Mouse (Mus musculus): ENCODE measurements around the gene E2f8.
A peak's percentile ranks its signal among the peaks of the same experiment; 100 is the strongest.

The E2f8 gene

DNA sequence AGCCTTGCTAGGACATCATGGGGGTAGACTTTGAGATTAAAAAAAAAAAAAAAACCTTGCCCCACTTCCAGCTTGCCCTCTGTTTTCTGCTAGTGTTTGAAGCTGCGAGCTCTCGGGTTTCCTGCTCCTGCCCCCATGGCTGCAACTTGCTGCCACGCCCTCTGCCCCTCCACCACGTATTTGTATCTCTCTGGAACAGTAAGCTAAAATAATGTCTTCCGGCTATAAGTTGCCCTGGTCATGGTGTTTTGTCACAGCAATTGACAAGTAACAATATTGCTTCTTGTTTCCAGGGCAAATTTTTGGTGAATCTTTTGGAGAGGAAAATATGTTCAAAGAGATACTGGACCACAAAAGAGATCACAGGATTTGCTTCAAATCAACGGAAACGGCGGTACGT, 17.0 kb upstream of the E2f8 start:
- Histone ChIP-seq H3K27me3 (ENCODE audit: insufficient read depth, low read length) (peaks cover 37% of the 10 kb centered on the region), H3K9me3 (ENCODE audit: low read length) (no peaks in the 10 kb centered on the region), H3K4me3 (replicated peaks; ENCODE audit: low read length) (no peak overlapping the region), H3K36me3 (ENCODE audit: insufficient read depth, low read length) (no peaks in the 10 kb centered on the region), H3K4me1 (replicated peaks; ENCODE audit: low read depth, low read length) (peaks cover 55% of the 10 kb centered on the region)
- TF ChIP-seq POU5F1 (IDR thresholded peaks at IDR 0.05; ENCODE audit: borderline replicate concordance, low read length), result no peak
- no peak for TF ChIP-seq NANOG (IDR thresholded peaks at IDR 0.05; ENCODE audit: borderline replicate concordance, low read length)
- no peak for TF ChIP-seq CTCF (conservative IDR thresholded peaks at IDR 0.05; ENCODE audit: low read length)

DNA sequence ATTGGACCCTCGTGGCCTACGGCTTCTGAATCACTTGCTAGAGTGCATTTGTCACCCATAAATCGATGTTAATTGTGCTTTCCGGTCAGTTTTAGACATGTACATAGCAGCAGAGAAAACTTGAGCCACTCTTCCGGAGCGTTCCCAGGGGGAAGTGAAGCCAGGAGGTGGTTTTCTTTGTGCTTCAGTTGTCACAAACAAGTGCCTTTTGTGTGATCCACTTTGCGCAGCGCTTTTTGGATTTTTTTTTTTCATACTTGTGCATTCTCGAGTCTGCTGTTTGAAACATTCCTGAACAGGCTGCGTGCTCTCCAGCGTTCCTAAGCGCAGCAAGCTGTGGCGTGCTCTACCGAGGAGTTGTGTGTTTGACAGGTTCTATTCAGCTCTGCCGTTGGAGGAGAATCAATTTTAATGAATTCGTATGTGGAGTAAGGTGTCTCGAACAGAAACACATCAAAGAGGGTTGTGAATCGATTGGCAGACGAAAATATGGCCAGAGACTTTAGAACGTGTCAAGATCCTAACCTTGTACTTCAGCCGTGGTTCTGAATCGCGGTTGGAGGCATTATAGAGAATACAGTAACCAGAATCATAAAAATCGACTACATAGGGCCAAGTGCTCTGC, 16.3 kb upstream of the E2f8 start:
- Histone ChIP-seq H3K36me3 (ENCODE audit: insufficient read depth, low read length) (no peaks in the 10 kb centered on the region), H3K27me3 (ENCODE audit: insufficient read depth, low read length) (peaks cover 37% of the 10 kb centered on the region), H3K4me3 (replicated peaks; ENCODE audit: low read length) (peak overlapping the region; percentile 26; the same call in 1 of the 2 replicates), H3K4me1 (replicated peaks; ENCODE audit: low read depth, low read length) (peaks cover 52% of the 10 kb centered on the region), H3K9me3 (ENCODE audit: low read length) (no peaks in the 10 kb centered on the region)
- no peak for TF ChIP-seq NANOG (IDR thresholded peaks at IDR 0.05; ENCODE audit: borderline replicate concordance, low read length)
- TF ChIP-seq CTCF (conservative IDR thresholded peaks at IDR 0.05; ENCODE audit: low read length), result no peak
- no peak for TF ChIP-seq POU5F1 (IDR thresholded peaks at IDR 0.05; ENCODE audit: borderline replicate concordance, low read length)

DNA sequence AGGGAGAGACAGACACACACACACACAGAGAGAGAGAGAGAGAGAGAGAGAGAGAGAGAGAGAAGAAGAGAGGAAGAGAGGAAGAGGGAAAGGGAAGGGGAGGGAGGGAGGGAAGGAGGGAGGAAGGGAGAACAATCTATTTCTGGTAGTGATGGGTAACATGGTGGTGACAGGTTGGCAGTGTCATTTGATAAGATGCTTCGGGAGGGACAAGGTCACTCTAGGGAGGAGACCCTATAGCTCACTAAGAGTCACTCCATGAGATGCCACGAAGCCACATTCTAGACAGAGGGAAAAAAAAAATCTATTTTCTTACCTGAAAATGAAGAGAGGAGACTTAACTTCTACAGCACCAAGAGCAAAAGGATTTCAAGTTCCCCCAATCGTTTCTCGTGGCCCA, 14.7 kb upstream of the E2f8 start:
- TF ChIP-seq CTCF (conservative IDR thresholded peaks at IDR 0.05; ENCODE audit: low read length), result no peak
- TF ChIP-seq POU5F1 (IDR thresholded peaks at IDR 0.05; ENCODE audit: borderline replicate concordance, low read length), result no peak
- TF ChIP-seq NANOG (IDR thresholded peaks at IDR 0.05; ENCODE audit: borderline replicate concordance, low read length), result no peak
- Histone ChIP-seq H3K27me3 (ENCODE audit: insufficient read depth, low read length) (peaks cover 37% of the 10 kb centered on the region), H3K9me3 (ENCODE audit: low read length) (no peaks in the 10 kb centered on the region), H3K4me1 (replicated peaks; ENCODE audit: low read depth, low read length) (peaks cover 46% of the 10 kb centered on the region), H3K36me3 (ENCODE audit: insufficient read depth, low read length) (no peaks in the 10 kb centered on the region), H3K4me3 (replicated peaks; ENCODE audit: low read length) (no peak overlapping the region)

DNA sequence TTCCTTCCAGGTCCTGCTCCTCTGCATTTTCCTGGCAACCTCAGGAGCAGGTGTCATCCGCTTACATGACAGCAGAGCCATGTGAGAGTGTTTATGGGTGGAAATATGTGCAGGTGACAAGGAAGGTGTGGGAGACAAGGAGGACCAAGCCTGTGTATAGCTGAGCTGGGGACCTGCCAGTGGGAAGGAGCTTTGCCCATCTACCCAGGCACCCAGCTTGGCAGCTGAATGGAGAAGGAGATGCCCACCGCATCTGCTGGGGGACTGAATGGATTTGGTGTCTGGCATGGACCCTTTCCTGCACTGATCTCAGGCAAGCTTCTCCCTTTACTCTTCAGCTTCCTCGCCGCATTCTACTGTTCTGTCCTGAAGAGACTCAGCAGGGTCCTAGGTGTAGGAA, 14.1 kb upstream of the E2f8 start:
- H3K4me3 ChIP-seq (replicated peaks; ENCODE audit: low read length), result no peak overlapping the region
- H3K4me1 ChIP-seq (replicated peaks; ENCODE audit: low read depth, low read length), result peaks cover 45% of the 10 kb centered on the region
- peaks cover 37% of the 10 kb centered on the region for H3K27me3 ChIP-seq (ENCODE audit: insufficient read depth, low read length)
- TF ChIP-seq POU5F1 (IDR thresholded peaks at IDR 0.05; ENCODE audit: borderline replicate concordance, low read length) (no peak), CTCF (conservative IDR thresholded peaks at IDR 0.05; ENCODE audit: low read length) (no peak), NANOG (IDR thresholded peaks at IDR 0.05; ENCODE audit: borderline replicate concordance, low read length) (no peak)
- no peaks in the 10 kb centered on the region for H3K36me3 ChIP-seq (ENCODE audit: insufficient read depth, low read length)
- no peaks in the 10 kb centered on the region for H3K9me3 ChIP-seq (ENCODE audit: low read length)

DNA sequence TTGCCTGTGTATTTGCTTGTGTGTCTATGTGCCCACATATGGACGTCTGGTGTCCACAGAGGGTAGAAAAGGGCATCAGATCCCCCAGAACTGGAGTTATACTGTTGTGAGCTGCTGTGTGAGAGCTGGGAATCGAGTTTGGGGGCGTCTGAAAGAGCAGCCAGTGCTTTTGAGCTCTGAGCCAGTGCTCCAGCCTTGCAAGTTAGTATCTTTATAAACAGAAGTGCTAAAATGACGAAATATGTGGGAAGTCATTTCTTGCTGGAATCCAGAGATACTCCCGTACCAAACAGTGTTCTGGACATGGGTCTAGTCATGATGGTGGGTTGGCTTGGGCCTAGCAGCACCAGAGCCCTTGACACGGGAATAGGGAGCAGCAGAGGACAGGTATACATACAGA, 13.4 kb upstream of the E2f8 start:
- TF ChIP-seq POU5F1 (IDR thresholded peaks at IDR 0.05; ENCODE audit: borderline replicate concordance, low read length) (no peak), NANOG (IDR thresholded peaks at IDR 0.05; ENCODE audit: borderline replicate concordance, low read length) (no peak), CTCF (conservative IDR thresholded peaks at IDR 0.05; ENCODE audit: low read length) (no peak)
- Histone ChIP-seq H3K9me3 (ENCODE audit: low read length) (no peaks in the 10 kb centered on the region), H3K36me3 (ENCODE audit: insufficient read depth, low read length) (no peaks in the 10 kb centered on the region), H3K27me3 (ENCODE audit: insufficient read depth, low read length) (peaks cover 35% of the 10 kb centered on the region), H3K4me1 (replicated peaks; ENCODE audit: low read depth, low read length) (peaks cover 38% of the 10 kb centered on the region), H3K4me3 (replicated peaks; ENCODE audit: low read length) (no peak overlapping the region)

DNA sequence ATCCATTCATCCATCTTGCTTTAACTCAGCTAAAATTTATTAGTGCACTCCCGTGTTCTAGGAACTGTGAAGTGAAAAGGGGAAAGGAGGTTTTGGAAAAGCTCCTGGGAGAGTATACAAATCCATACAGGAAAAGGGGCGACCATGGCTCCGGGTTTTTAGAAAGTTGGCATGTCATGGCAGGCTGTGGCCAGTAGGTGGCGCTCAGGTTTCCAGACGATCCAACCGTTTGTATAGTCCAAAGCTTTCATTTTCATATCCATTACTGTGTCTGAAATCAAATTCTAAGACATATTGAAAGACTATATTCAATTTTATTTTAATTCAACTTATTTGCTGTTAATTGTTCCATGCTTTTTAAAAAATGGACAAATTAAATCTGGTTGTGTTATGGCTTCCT, 12.8 kb upstream of the E2f8 start:
- peaks cover 31% of the 10 kb centered on the region for H3K27me3 ChIP-seq (ENCODE audit: insufficient read depth, low read length)
- TF ChIP-seq NANOG (IDR thresholded peaks at IDR 0.05; ENCODE audit: borderline replicate concordance, low read length) (no peak), CTCF (conservative IDR thresholded peaks at IDR 0.05; ENCODE audit: low read length) (peak; percentile 67)
- no peak overlapping the region for H3K4me3 ChIP-seq (replicated peaks; ENCODE audit: low read length)
- peaks cover 38% of the 10 kb centered on the region for H3K4me1 ChIP-seq (replicated peaks; ENCODE audit: low read depth, low read length)
- no peaks in the 10 kb centered on the region for H3K36me3 ChIP-seq (ENCODE audit: insufficient read depth, low read length)
- no peaks in the 10 kb centered on the region for H3K9me3 ChIP-seq (ENCODE audit: low read length)

DNA sequence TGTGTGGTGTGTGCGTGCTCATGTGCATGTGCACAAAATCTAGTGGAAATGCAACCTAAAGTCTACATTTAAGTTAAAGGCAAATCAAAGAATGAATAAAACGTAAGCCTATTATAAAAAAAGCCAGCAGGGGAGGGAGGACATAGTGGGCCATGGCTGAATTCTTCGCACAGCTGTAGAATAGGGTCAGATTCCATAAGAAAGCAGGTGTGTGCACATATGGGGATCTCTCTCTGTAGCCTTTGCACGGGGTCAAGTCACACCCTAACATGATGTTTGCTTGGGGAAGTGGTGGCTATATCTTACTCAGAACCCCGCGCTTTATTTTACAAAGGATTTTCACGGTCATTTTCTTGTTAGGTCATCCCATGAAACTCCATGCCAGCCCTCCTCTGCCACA, 11.7 kb upstream of the E2f8 start:
- Histone ChIP-seq H3K27me3 (ENCODE audit: insufficient read depth, low read length) (peaks cover 24% of the 10 kb centered on the region), H3K4me3 (replicated peaks; ENCODE audit: low read length) (no peak overlapping the region), H3K9me3 (ENCODE audit: low read length) (no peaks in the 10 kb centered on the region), H3K36me3 (ENCODE audit: insufficient read depth, low read length) (no peaks in the 10 kb centered on the region), H3K4me1 (replicated peaks; ENCODE audit: low read depth, low read length) (peaks cover 39% of the 10 kb centered on the region)
- TF ChIP-seq NANOG (IDR thresholded peaks at IDR 0.05; ENCODE audit: borderline replicate concordance, low read length) (no peak), POU5F1 (IDR thresholded peaks at IDR 0.05; ENCODE audit: borderline replicate concordance, low read length) (no peak), CTCF (conservative IDR thresholded peaks at IDR 0.05; ENCODE audit: low read length) (no peak)

DNA sequence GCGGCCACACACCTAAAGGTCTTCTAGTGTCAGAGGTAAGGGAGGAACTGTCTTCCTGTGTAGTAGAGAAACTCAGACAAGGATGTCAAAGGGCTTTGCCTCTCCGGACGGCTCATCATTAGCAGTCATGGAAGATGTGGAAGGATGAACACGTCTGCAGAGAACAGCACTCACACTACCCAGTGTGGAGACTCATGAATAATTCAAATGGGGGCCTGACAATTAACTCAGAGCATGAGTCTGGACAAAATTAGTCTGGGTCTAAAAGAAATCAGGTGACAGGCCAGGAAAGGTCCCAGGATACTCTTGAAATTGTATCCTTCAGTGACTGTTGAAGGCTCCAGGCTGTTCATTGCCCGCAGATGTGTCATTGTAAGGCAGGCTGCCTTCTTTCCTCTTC, 9.6 kb upstream of the E2f8 start:
- H3K36me3 ChIP-seq (ENCODE audit: insufficient read depth, low read length), result no peaks in the 10 kb centered on the region
- TF ChIP-seq NANOG (IDR thresholded peaks at IDR 0.05; ENCODE audit: borderline replicate concordance, low read length), result no peak
- no peak for TF ChIP-seq POU5F1 (IDR thresholded peaks at IDR 0.05; ENCODE audit: borderline replicate concordance, low read length)
- TF ChIP-seq CTCF (conservative IDR thresholded peaks at IDR 0.05; ENCODE audit: low read length), result no peak
- H3K9me3 ChIP-seq (ENCODE audit: low read length), result no peaks in the 10 kb centered on the region
- no peak overlapping the region for H3K4me3 ChIP-seq (replicated peaks; ENCODE audit: low read length)
- peaks cover 24% of the 10 kb centered on the region for H3K27me3 ChIP-seq (ENCODE audit: insufficient read depth, low read length)
- peaks cover 25% of the 10 kb centered on the region for H3K4me1 ChIP-seq (replicated peaks; ENCODE audit: low read depth, low read length)

DNA sequence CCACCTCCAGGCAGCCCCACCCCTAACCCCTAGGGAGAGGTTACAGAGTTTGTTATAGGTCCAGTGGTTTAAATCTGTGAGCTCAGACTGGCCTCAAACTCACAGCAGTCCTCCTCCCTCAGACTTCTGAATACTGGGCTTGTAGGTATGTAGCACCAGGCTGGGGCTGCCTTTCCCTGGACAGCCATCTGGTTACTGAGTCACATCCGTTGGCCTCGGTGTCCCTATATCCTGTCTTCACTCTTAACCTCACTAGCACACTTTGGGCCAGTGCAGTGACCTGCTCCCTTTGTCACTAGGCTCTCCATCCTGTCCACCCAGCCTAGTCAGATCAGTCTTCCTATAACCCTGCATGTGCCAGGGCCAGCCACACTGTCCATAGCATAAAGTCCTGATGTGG, 7.4 kb upstream of the E2f8 start:
- Histone ChIP-seq H3K9me3 (ENCODE audit: low read length) (no peaks in the 10 kb centered on the region), H3K36me3 (ENCODE audit: insufficient read depth, low read length) (no peaks in the 10 kb centered on the region), H3K4me1 (replicated peaks; ENCODE audit: low read depth, low read length) (peaks cover 21% of the 10 kb centered on the region), H3K27me3 (ENCODE audit: insufficient read depth, low read length) (peaks cover 37% of the 10 kb centered on the region), H3K4me3 (replicated peaks; ENCODE audit: low read length) (no peak overlapping the region)
- TF ChIP-seq NANOG (IDR thresholded peaks at IDR 0.05; ENCODE audit: borderline replicate concordance, low read length) (no peak), CTCF (conservative IDR thresholded peaks at IDR 0.05; ENCODE audit: low read length) (no peak), POU5F1 (IDR thresholded peaks at IDR 0.05; ENCODE audit: borderline replicate concordance, low read length) (no peak)
